In the genomic region with DNA sequence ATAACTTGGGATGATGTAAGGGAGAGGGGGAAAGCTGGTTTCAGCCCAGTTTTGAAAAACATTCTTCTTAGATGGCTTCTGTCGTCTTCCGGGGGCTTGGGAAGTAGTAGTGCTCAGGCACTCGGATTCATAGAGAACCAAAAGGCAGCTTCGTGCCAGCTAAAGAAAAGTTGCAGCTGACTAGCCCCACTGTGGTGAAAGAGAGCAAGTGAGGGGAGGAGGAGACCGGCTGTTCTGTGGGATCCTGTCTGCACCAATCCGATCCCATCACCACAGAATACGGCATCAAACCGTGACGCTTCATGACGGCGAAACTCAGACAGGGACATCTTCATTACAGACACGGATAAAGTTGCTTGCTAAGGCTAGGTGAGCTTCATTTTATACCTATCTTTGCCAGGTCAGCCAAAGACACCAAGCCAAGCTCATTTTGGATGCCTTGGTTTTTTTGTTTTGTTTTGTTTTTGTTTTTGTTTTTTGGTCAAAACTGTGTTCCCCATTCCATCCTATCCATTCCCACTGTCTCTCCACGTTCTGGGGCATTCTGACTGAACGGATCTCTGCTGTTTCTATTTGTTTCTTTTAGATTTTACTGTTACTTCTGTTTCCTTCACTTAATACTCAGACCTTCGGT, we compare ENCODE assay signal across 12 mouse cellular contexts. TPM values are rescaled to one million over a fixed set of nuclear protein-coding genes. Genes with fewer than 3 reads are reported as not detected.
DNase-seq lines count a peak whose midpoint lies in the region; ATAC-seq lines count a peak whose summit lies in the region.
"Had no signal": no experiment of that assay in that cellular context is flagged by ENCODE, and none has a peak within 500 bp of the region (broad histone marks: within the 10 kb centered on the region; RNA-seq: fewer than 3 reads in every experiment).

No protein-coding gene starts in this region.

- no peak for DNase-seq in heart, postnatal 25 days (ENCODE audit: low spot score)
- DNase-seq in lung, postnatal 14 days: no peak
- DNase-seq in midbrain, embryonic 14.5 days: peak; percentile 62
- DNase-seq in spleen, postnatal 10 days (ENCODE audit: low spot score in 2 of 2): no peak
- DNase-seq: cerebellum, adult 9-10 months; retina, postnatal 1 day had no signal

- peaks cover 3% of the 10 kb centered on the region; the same call in 1 of the 2 replicates for H3K4me1 ChIP-seq in heart, embryonic 16.5 days (ENCODE audit: control insufficient read depth, insufficient read depth, low read length)
- no peaks in the 10 kb centered on the region for H3K4me1 ChIP-seq in lung, embryonic 15.5 days
- peaks cover 6% of the 10 kb centered on the region; the same call in 1 of the 2 replicates for H3K4me1 ChIP-seq in hindbrain, embryonic 13.5 days (replicated peaks)
- H3K4me1 ChIP-seq in midbrain, embryonic 14.5 days (ENCODE audit: control insufficient read depth, insufficient read depth, low read length): 0 out of 2 replicates have a peak, but pooled peaks cover 8% of the 10 kb centered on the region
- H3K4me1 ChIP-seq: limb, embryonic 12.5 days had no signal

- no peaks in the 10 kb centered on the region for H3K9me3 ChIP-seq in heart, embryonic 16.5 days (replicated peaks; ENCODE audit: control insufficient read depth, low read length)
- H3K9me3 ChIP-seq in lung, embryonic 15.5 days: no peaks in the 10 kb centered on the region
- no peaks in the 10 kb centered on the region for H3K9me3 ChIP-seq in hindbrain, embryonic 13.5 days
- no peaks in the 10 kb centered on the region for H3K9me3 ChIP-seq in midbrain, embryonic 14.5 days (ENCODE audit: control insufficient read depth, low read length)
- H3K9me3 ChIP-seq: limb, embryonic 12.5 days had no signal

- no peaks in the 10 kb centered on the region for H3K27me3 ChIP-seq in heart, embryonic 16.5 days (ENCODE audit: control insufficient read depth, insufficient read depth, low read length)
- H3K27me3 ChIP-seq in lung, embryonic 15.5 days: no peaks in the 10 kb centered on the region
- no peaks in the 10 kb centered on the region for H3K27me3 ChIP-seq in hindbrain, embryonic 13.5 days
- H3K27me3 ChIP-seq in midbrain, embryonic 14.5 days (ENCODE audit: control insufficient read depth, insufficient read depth, low read length): no peaks in the 10 kb centered on the region
- H3K27me3 ChIP-seq: limb, embryonic 12.5 days had no signal

- 59% methylated on average over 15 of the region's 15 CpGs for WGBS in heart, embryonic 16.5 days
- 68% methylated on average over 15 of the region's 15 CpGs for WGBS in lung, embryonic 15.5 days
- 67% methylated on average over 15 of the region's 15 CpGs for WGBS in hindbrain, embryonic 13.5 days
- 26% methylated on average over 15 of the region's 15 CpGs for WGBS in midbrain, embryonic 14.5 days

- no peak overlapping the region for H3K4me3 ChIP-seq in heart, embryonic 16.5 days (ENCODE audit: low read length)
- H3K4me3 ChIP-seq in lung, embryonic 15.5 days: no peak overlapping the region
- no peak overlapping the region for H3K4me3 ChIP-seq in hindbrain, embryonic 13.5 days
- H3K4me3 ChIP-seq in midbrain, embryonic 14.5 days (replicated peaks; ENCODE audit: low read depth, low read length): no peak overlapping the region
- H3K4me3 ChIP-seq: limb, embryonic 12.5 days had no signal

- no peaks in the 10 kb centered on the region for H3K36me3 ChIP-seq in heart, embryonic 16.5 days (ENCODE audit: control insufficient read depth, insufficient read depth)
- no peaks in the 10 kb centered on the region for H3K36me3 ChIP-seq in lung, embryonic 15.5 days
- no peaks in the 10 kb centered on the region for H3K36me3 ChIP-seq in hindbrain, embryonic 13.5 days
- no peaks in the 10 kb centered on the region for H3K36me3 ChIP-seq in midbrain, embryonic 14.5 days (ENCODE audit: control insufficient read depth, insufficient read depth, low read length)
- H3K36me3 ChIP-seq: limb, embryonic 12.5 days had no signal

- intact Hi-C loops in heart, postnatal 25 days (cut with DNase I): no loop called here

- no peak overlapping the region for H3K27ac ChIP-seq in heart, embryonic 16.5 days (ENCODE audit: low read length)
- H3K27ac ChIP-seq in lung, embryonic 15.5 days: no peak overlapping the region
- H3K27ac ChIP-seq in hindbrain, embryonic 13.5 days: no peak overlapping the region
- H3K27ac ChIP-seq in midbrain, embryonic 14.5 days (replicated peaks; ENCODE audit: low read depth, low read length): no peak overlapping the region
- H3K27ac ChIP-seq: limb, embryonic 12.5 days; macrophage had no signal

- H3K4me2 ChIP-seq in heart, embryonic 16.5 days (ENCODE audit: low read depth, low read length): 0 out of 2 replicates have a peak overlapping the region, but pooled peaks have one; percentile 23
- no peak overlapping the region for H3K4me2 ChIP-seq in lung, embryonic 15.5 days
- H3K4me2 ChIP-seq in hindbrain, embryonic 13.5 days: no peak overlapping the region
- H3K4me2 ChIP-seq in midbrain, embryonic 14.5 days (ENCODE audit: low read length): peak overlapping the region; percentile 38
- H3K4me2 ChIP-seq: limb, embryonic 12.5 days had no signal

- no peak for ATAC-seq in heart, embryonic 16.5 days (replicated peaks; ENCODE audit: extremely low read depth, insufficient read depth, low FRiP score)
- peak; percentile 67; the same call in 1 of the 2 replicates for ATAC-seq in lung, embryonic 15.5 days (ENCODE audit: borderline replicate concordance, extremely low read depth, low FRiP score, low TSS enrichment)
- ATAC-seq in hindbrain, embryonic 13.5 days (ENCODE audit: low FRiP score): peak; percentile 72
- ATAC-seq in midbrain, embryonic 14.5 days (ENCODE audit: low FRiP score, low TSS enrichment): peak; percentile 80; the same call in 1 of the 2 replicates
- ATAC-seq: inflammation-experienced regulatory T-cells, adult 6 months had no signal

- no peak overlapping the region for H3K9ac ChIP-seq in heart, embryonic 16.5 days (ENCODE audit: low read length)
- H3K9ac ChIP-seq in lung, embryonic 15.5 days: no peak overlapping the region
- no peak overlapping the region for H3K9ac ChIP-seq in hindbrain, embryonic 13.5 days
- no peak overlapping the region for H3K9ac ChIP-seq in midbrain, embryonic 14.5 days (replicated peaks; ENCODE audit: low read length)
- H3K9ac ChIP-seq: limb, embryonic 12.5 days had no signal

RNA-seq across cellular contexts. Expression of a gene that starts 44.1 kb away (rescaled TPM):
- polyA plus RNA-seq in heart, embryonic 16.5 days (2015; fragmentation: Nextera tagmentation; extraction: Ambion mirVana): 3.8 and 4.0 TPM in 2 replicates
- total RNA-seq in heart, postnatal 25 days (2021): 10 to 100 TPM in 1 of 2 experiments, 1 to 10 TPM in 1; 10.0 to 11.5 TPM
- 4.9 and 5.9 TPM in 2 replicates for polyA plus RNA-seq in lung, embryonic 15.5 days (2015; fragmentation: Nextera tagmentation; extraction: Ambion mirVana)
- 7.9 and 8.1 TPM in 2 replicates for polyA plus RNA-seq in hindbrain, embryonic 13.5 days (2015; fragmentation: Nextera tagmentation; extraction: Ambion mirVana)
- polyA plus RNA-seq in midbrain, embryonic 14.5 days (2014; fragmentation: Nextera tagmentation; extraction: Ambion mirVana): 9.6 and 10.9 TPM in 2 replicates
- polyA plus RNA-seq: inflammation-experienced regulatory T-cells, adult 6 months; macrophage had no signal

Comparison
In these comparisons a context has a peak if more than half of its experiments do, and no peak if none do; other contexts are left out.
1. H3K4me2 ChIP-seq: peak in heart, embryonic 16.5 days (single experiment) and midbrain, embryonic 14.5 days (single experiment); none in lung, embryonic 15.5 days (single experiment) and hindbrain, embryonic 13.5 days (single experiment).